Mouse (Mus musculus) hindbrain, postnatal 0 days (tissue): Measurements from ENCODE around the gene Chst1. TPM values are rescaled to one million over a fixed set of nuclear protein-coding genes. Genes with fewer than 3 reads are reported as not detected.

Source experiments
- ATAC-seq: fragments of 200-750 bp; cut with Nextera tagmentation; 2 replicates; pipeline ENCODE4 v1.8.0; 2017; ENCODE audit warnings: mild to moderate bottlenecking, moderate TSS enrichment, moderate library complexity
- DNase-seq: peaks from one replicate; pipeline ENCODE4 v3.0.0-alpha.2; 2015; ENCODE audit warnings: low spot score
- H3K27ac ChIP-seq: fragments of 300-500 bp; sonication (generic); 2 replicates; pipeline ENCODE4 v1.5.1; 2014; ENCODE audit warnings: mild to moderate bottlenecking
- H3K27me3 ChIP-seq: fragments of 300-500 bp; sonication (generic); 2 replicates; pipeline ENCODE4 v1.6.1; 2014; ENCODE audit warnings: low read length, mixed read lengths; ENCODE audit not compliant: insufficient read depth
- H3K36me3 ChIP-seq: fragments of 300-500 bp; sonication (generic); 2 replicates; pipeline ENCODE4 v1.6.1; 2014; ENCODE audit warnings: low read length, mixed read lengths; ENCODE audit not compliant: insufficient read depth
- H3K4me1 ChIP-seq: fragments of 300-500 bp; sonication (generic); 2 replicates; pipeline ENCODE4 v1.6.1; 2014; ENCODE audit warnings: antibody characterized with exemption, low read length, mixed read lengths; ENCODE audit not compliant: insufficient read depth
- H3K4me2 ChIP-seq: fragments of 300-500 bp; sonication (generic); 2 replicates; pipeline ENCODE4 v1.6.1; 2014; ENCODE audit warnings: low read depth, mild to moderate bottlenecking, low read length, moderate library complexity, mixed read lengths
- H3K4me3 ChIP-seq: fragments of 300-500 bp; sonication (generic); 2 replicates; pipeline ENCODE4 v1.5.1; 2014; ENCODE audit warnings: low read length
- H3K9ac ChIP-seq: fragments of 300-500 bp; sonication (generic); replicated peaks from 2 replicates; pipeline ENCODE4 v1.6.1; 2014; ENCODE audit warnings: mild to moderate bottlenecking, low read length, moderate library complexity, mixed read lengths
- H3K9me3 ChIP-seq: fragments of 300-500 bp; sonication (generic); 2 replicates; pipeline ENCODE4 v1.6.1; 2016; ENCODE audit warnings: low read length, mixed read lengths
- CTCF ChIP-seq: IDR thresholded peaks from 2 replicates; pipeline ENCODE4 v1.5.1; 2016; ENCODE audit warnings: antibody characterized with exemption, control low read depth, low read depth
- WGBS: fragments of 180-500 bp; shearing (Covaris S2); extraction: QIAGEN DNeasy Blood & Tissue Kit; methylation state at CpG from one replicate; pipeline ENCODE4 v1.1.7; 2014; 5-methylcytosine and 5-hydroxymethylcytosine counted together
- polyA plus RNA-seq: library from polyadenylated mRNA; unstranded; fragments of >200 nt; fragmentation: Nextera tagmentation; extraction: Ambion mirVana; gene quantifications from 2 replicates; pipeline ENCODE4 v1.2.1, GENCODE M21; 2015
- total RNA-seq: library from RNA; depleted of rRNA; stranded (reverse); fragments of >200 nt; gene quantifications from 2 replicates; pipeline ENCODE4 v1.2.3, GENCODE M21; 2014

The Chst1 gene
- total and polyA plus RNA-seq, 2 experiments from 2014 or later: 24.4 to 49.2 TPM

GRCm38 (mm10) chr2:92627633-92628032, 28.1 kb downstream of the Chst1 start:
- TF ChIP-seq CTCF: no peak
- WGBS: 83% methylated on average over 2 of the region's 2 CpGs
- H3K9ac ChIP-seq: no peak overlapping the region

GRCm38 (mm10) chr2:92630799-92631198, 31.3 kb downstream of the Chst1 start:
- no peak overlapping the region for H3K4me2 ChIP-seq
- no peaks in the 10 kb centered on the region for H3K4me1 ChIP-seq
- no peaks in the 10 kb centered on the region for H3K9me3 ChIP-seq
- 92% methylated on average over 11 of the region's 11 CpGs for WGBS
- no peak overlapping the region for H3K4me3 ChIP-seq
- DNase-seq: no peak
- no peaks in the 10 kb centered on the region for H3K36me3 ChIP-seq
- ATAC-seq: no peak
- H3K27me3 ChIP-seq: no peaks in the 10 kb centered on the region
- no peak overlapping the region for H3K9ac ChIP-seq
- TF ChIP-seq CTCF: no peak
- no peak overlapping the region for H3K27ac ChIP-seq

More at GRCm38 (mm10) chr2:92627633-92628032, 28.1 kb downstream of the Chst1 start:
- Histone ChIP-seq H3K27ac (no peak overlapping the region), H3K4me3 (no peak overlapping the region), H3K9me3 (no peaks in the 10 kb centered on the region), H3K4me2 (no peak overlapping the region), H3K27me3 (no peaks in the 10 kb centered on the region), H3K36me3 (no peaks in the 10 kb centered on the region), H3K4me1 (no peaks in the 10 kb centered on the region)
- DNase-seq: no peak
- no peak for ATAC-seq

- H3K4me1 ChIP-seq: no peaks in the 10 kb centered on the region
- H3K4me2 ChIP-seq: no peak overlapping the region
- H3K4me3 ChIP-seq: no peak overlapping the region
- ATAC-seq: peak; percentile 55; the same call in 1 of the 2 replicates
- no peak overlapping the region for H3K9ac ChIP-seq
- WGBS: 18% methylated on average over 1 of the region's 1 CpGs
- DNase-seq: peak; percentile 39
- H3K36me3 ChIP-seq: no peaks in the 10 kb centered on the region
- TF ChIP-seq CTCF: no peak
- no peaks in the 10 kb centered on the region for H3K27me3 ChIP-seq
- no peaks in the 10 kb centered on the region for H3K9me3 ChIP-seq
- H3K27ac ChIP-seq: no peak overlapping the region
Observed at GRCm38 (mm10) chr2:92632027-92632426, 32.5 kb downstream of the Chst1 start.

- H3K9me3 ChIP-seq: no peaks in the 10 kb centered on the region
- no peak overlapping the region for H3K9ac ChIP-seq
- no peak for TF ChIP-seq CTCF
- H3K27ac ChIP-seq: no peak overlapping the region
- no peaks in the 10 kb centered on the region for H3K36me3 ChIP-seq
- H3K27me3 ChIP-seq: no peaks in the 10 kb centered on the region
- H3K4me3 ChIP-seq: no peak overlapping the region
- ATAC-seq: no peak
- H3K4me1 ChIP-seq: peaks cover 6% of the 10 kb centered on the region; the same call in 1 of the 2 replicates
- H3K4me2 ChIP-seq: no peak overlapping the region
- 27% methylated on average over 8 of the region's 8 CpGs for WGBS
- DNase-seq: no peak
Observed at GRCm38 (mm10) chr2:92640555-92640954, 41.0 kb downstream of the Chst1 start.

- H3K9me3 ChIP-seq: no peaks in the 10 kb centered on the region
- no peak overlapping the region; the same call in 1 of the 2 replicates for H3K27ac ChIP-seq
- no peak overlapping the region for H3K4me3 ChIP-seq
- ATAC-seq (no peak), DNase-seq (no peak)
- H3K4me2 ChIP-seq: no peak overlapping the region
- H3K27me3 ChIP-seq: no peaks in the 10 kb centered on the region
- no peaks in the 10 kb centered on the region for H3K36me3 ChIP-seq
- 36% methylated on average over 7 of the region's 7 CpGs for WGBS
- peaks cover 9% of the 10 kb centered on the region; the same call in 1 of the 2 replicates for H3K4me1 ChIP-seq
- no peak overlapping the region; the same call in 1 of the 2 replicates for H3K9ac ChIP-seq
- TF ChIP-seq CTCF: no peak
Observed at GRCm38 (mm10) chr2:92645282-92646037, 46.0 kb downstream of the Chst1 start.

GRCm38 (mm10) chr2:92649154-92649801, 49.8 kb downstream of the Chst1 start:
- 63% methylated on average over 5 of the region's 5 CpGs for WGBS
- H3K27me3 ChIP-seq: no peaks in the 10 kb centered on the region
- no peak overlapping the region for H3K9ac ChIP-seq
- H3K4me2 ChIP-seq: no peak overlapping the region
- TF ChIP-seq CTCF: no peak
- H3K36me3 ChIP-seq: no peaks in the 10 kb centered on the region
- H3K4me3 ChIP-seq: no peak overlapping the region
- DNase-seq (no peak), ATAC-seq (no peak)
- H3K9me3 ChIP-seq: no peaks in the 10 kb centered on the region
- H3K4me1 ChIP-seq: peaks cover 9% of the 10 kb centered on the region; the same call in 1 of the 2 replicates
- H3K27ac ChIP-seq: no peak overlapping the region
